Mouse (Mus musculus) forebrain, postnatal 0 days (tissue): ENCODE results near the gene Lrif1. TPM values are rescaled to one million over a fixed set of nuclear protein-coding genes. Genes with fewer than 3 reads are reported as not detected.

Experiments
- ATAC-seq: fragments of 200-750 bp; cut with Nextera tagmentation; 2 replicates; pipeline ENCODE4 v1.8.0; 2017; ENCODE audit warnings: mild to moderate bottlenecking, moderate library complexity
- DNase-seq: peaks from one replicate; pipeline ENCODE4 v3.0.0-alpha.2; 2015
- H3K27ac ChIP-seq: fragments of 300-500 bp; sonication (generic); 2 replicates; pipeline ENCODE4 v1.5.1; 2014; ENCODE audit warnings: low read depth, mild to moderate bottlenecking, antibody characterized with exemption, low read length, moderate library complexity, mixed read lengths
- H3K27me3 ChIP-seq: fragments of 300-500 bp; sonication (generic); 2 replicates; pipeline ENCODE4 v1.6.1; 2014; ENCODE audit warnings: mild to moderate bottlenecking, low read length, mixed read lengths; ENCODE audit not compliant: insufficient read depth
- H3K36me3 ChIP-seq: fragments of 300-500 bp; sonication (generic); 2 replicates; pipeline ENCODE4 v1.6.1; 2014; ENCODE audit warnings: mild to moderate bottlenecking, moderate library complexity; ENCODE audit not compliant: insufficient read depth
- H3K4me1 ChIP-seq: fragments of 300-500 bp; sonication (generic); 2 replicates; pipeline ENCODE4 v1.6.1; 2014; ENCODE audit warnings: antibody characterized with exemption; ENCODE audit not compliant: insufficient read depth
- H3K4me2 ChIP-seq: fragments of 300-500 bp; sonication (generic); 2 replicates; pipeline ENCODE4 v1.6.1; 2014; ENCODE audit warnings: low read depth, mild to moderate bottlenecking, moderate library complexity
- H3K4me3 ChIP-seq: fragments of 300-500 bp; sonication (generic); 2 replicates; pipeline ENCODE4 v1.5.1; 2014; ENCODE audit warnings: low read depth, low read length, mixed read lengths
- H3K9ac ChIP-seq: fragments of 300-500 bp; sonication (generic); 2 replicates; pipeline ENCODE4 v1.6.1; 2014; ENCODE audit warnings: mild to moderate bottlenecking
- H3K9me3 ChIP-seq: fragments of 300-500 bp; sonication (generic); 2 replicates; pipeline ENCODE4 v1.6.1; 2016; ENCODE audit warnings: low read length
- CTCF ChIP-seq: sonication (generic); IDR thresholded peaks from 2 replicates; pipeline ENCODE4 v1.5.1; 2016; ENCODE audit warnings: antibody characterized with exemption, control low read depth, low read depth
- WGBS: fragments of 180-500 bp; shearing (Covaris S2); extraction: QIAGEN DNeasy Blood & Tissue Kit; methylation state at CpG from one replicate; pipeline ENCODE4 v1.1.7; 2014; 5-methylcytosine and 5-hydroxymethylcytosine counted together
- polyA plus RNA-seq: library from polyadenylated mRNA; unstranded; fragments of >200 nt; fragmentation: Nextera tagmentation; extraction: Ambion mirVana; gene quantifications from 2 replicates; pipeline ENCODE4 v1.2.1, GENCODE M21; 2015
- total RNA-seq: library from RNA; depleted of rRNA; stranded (reverse); fragments of >200 nt; gene quantifications from 2 replicates; pipeline ENCODE4 v1.2.3, GENCODE M21; 2014; rRNA removed

Gene Lrif1
- total and polyA plus RNA-seq, 2 experiments from 2014 or later: 15.0 to 26.8 TPM

DNA sequence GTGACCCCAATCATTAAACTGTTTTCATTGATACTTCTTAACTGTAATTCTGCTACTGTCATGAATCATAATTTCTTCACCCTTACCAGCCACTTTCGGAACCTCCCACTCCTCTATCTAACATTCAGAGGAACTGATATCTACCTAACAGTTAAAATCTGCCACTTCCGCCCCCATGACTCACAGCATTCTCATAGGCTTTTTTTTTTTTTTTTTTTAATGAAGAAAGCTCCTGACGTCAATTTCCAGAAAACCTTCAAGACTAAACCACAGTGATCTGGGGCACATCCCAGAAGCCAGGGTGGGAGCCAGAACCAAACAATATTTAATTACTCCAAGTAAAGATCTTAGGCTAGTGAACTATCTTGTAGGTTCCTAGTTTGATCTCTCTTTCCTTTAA is 100.3 kb downstream of the Lrif1 start:
- Histone ChIP-seq H3K36me3 (no peaks in the 10 kb centered on the region), H3K27ac (no peak overlapping the region), H3K4me3 (no peak overlapping the region), H3K4me2 (no peak overlapping the region), H3K9me3 (no peaks in the 10 kb centered on the region), H3K9ac (no peak overlapping the region), H3K27me3 (no peaks in the 10 kb centered on the region), H3K4me1 (no peaks in the 10 kb centered on the region)
- DNase-seq: no peak
- no peak for ATAC-seq
- 87% methylated on average over 3 of the region's 3 CpGs for WGBS
- no peak for TF ChIP-seq CTCF

Other genes with a start within 250 kb of the Lrif1 start
- 0.31 and 0.90 TPM in 2 replicates for gene Dennd2d, start 202.6 kb upstream of the Lrif1 start, total RNA-seq
- 0.30 and 0.63 TPM in 2 replicates for gene Dennd2d, start 202.6 kb upstream of the Lrif1 start, polyA plus RNA-seq
- gene Dram2, start 137.2 kb upstream of the Lrif1 start, total RNA-seq: 32.5 and 50.0 TPM in 2 replicates
- 70.3 and 78.4 TPM in 2 replicates for gene Dram2, start 137.2 kb upstream of the Lrif1 start, polyA plus RNA-seq
- 51.1 and 52.3 TPM in 2 replicates for gene Cept1, start 137.2 kb upstream of the Lrif1 start, total RNA-seq
- gene Cept1, start 137.2 kb upstream of the Lrif1 start, polyA plus RNA-seq: 30.1 and 38.0 TPM in 2 replicates
- 4.5 and 6.4 TPM in 2 replicates for gene Cd53, start 105.2 kb downstream of the Lrif1 start, total RNA-seq
- gene Cd53, start 105.2 kb downstream of the Lrif1 start, polyA plus RNA-seq: 6.9 and 7.7 TPM in 2 replicates
- gene Olfr266, start 141.3 kb downstream of the Lrif1 start, total RNA-seq: not detected in 2 replicates
- gene Olfr266, start 141.3 kb downstream of the Lrif1 start, polyA plus RNA-seq: not detected in 2 replicates